Mouse (Mus musculus) lung, postnatal 4 days (tissue): ENCODE data around the gene Prdm16.

Source experiments
- DNase-seq, 2 experiments: peaks; one replicate each; pipeline ENCODE4 v3.0.0; 2021

Prdm16 gene

GRCm38 (mm10) chr4:154414885-154415284 lies 221.8 kb downstream of the Prdm16 start:
- no peak for DNase-seq

DNA sequence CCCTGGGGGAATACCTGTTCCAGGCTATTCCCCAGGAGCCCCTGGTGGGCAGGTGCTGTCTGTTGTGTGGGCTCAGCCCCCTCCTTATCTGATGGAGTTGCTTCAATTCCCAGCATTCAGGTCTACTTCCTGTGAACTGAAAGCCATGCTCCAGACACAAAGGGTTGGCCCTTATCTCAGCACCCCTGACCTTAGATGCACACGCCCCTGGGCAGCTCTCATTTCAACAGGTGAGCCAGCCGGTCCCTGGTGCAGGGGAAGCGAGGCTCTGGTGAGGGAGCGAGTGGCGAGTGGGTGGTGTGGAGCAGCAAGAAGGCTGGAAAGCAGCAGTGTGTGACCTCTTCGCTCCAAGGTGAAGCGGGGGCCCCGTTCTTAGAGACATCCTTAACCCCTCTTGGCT lies 226.1 kb downstream of the Prdm16 start:
- no peak for DNase-seq

DNA sequence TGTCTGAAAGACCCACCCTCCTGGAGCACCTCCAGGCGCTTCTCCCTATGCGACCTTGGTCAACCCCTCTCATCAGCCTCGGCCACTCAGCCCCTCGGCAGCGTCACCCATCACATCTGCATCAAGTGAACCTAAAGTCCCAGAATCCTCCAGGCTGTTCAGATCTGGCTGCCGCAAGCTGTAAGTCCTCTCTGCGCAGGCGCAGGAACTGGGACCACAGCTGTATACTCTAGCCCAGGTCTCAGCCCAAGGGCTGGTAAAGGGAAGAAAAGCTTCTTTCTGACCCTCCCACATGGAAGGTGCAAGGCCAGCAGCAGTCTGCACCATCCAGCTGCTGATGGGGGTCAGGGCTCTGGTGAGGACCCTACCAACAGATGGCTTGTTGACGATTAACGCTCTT lies 226.8 kb downstream of the Prdm16 start:
- no peak for DNase-seq

GRCm38 (mm10) chr4:154409237-154409721 lies 227.4 kb downstream of the Prdm16 start:
- no peak for DNase-seq

DNA sequence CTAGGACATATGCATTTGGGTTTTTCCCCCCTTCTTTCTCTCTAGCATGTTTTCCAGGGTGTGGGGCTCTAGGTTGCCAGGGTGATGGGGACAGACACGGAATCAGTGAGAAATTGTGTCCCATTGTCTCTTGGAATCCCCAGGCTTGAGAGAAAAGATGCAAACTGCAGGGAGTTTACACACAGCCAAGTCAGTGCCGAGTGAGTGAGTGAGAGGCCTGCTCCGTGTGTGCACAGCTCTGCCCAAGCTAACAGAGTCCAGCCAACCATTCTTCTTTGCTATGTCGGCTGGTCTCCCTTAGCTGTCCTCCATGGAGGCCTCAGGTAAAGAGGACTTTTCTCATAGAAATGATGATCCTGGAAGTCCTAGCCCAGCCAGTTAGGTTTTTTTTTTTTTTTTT lies 233.7 kb downstream of the Prdm16 start:
- DNase-seq, result no peak

DNA sequence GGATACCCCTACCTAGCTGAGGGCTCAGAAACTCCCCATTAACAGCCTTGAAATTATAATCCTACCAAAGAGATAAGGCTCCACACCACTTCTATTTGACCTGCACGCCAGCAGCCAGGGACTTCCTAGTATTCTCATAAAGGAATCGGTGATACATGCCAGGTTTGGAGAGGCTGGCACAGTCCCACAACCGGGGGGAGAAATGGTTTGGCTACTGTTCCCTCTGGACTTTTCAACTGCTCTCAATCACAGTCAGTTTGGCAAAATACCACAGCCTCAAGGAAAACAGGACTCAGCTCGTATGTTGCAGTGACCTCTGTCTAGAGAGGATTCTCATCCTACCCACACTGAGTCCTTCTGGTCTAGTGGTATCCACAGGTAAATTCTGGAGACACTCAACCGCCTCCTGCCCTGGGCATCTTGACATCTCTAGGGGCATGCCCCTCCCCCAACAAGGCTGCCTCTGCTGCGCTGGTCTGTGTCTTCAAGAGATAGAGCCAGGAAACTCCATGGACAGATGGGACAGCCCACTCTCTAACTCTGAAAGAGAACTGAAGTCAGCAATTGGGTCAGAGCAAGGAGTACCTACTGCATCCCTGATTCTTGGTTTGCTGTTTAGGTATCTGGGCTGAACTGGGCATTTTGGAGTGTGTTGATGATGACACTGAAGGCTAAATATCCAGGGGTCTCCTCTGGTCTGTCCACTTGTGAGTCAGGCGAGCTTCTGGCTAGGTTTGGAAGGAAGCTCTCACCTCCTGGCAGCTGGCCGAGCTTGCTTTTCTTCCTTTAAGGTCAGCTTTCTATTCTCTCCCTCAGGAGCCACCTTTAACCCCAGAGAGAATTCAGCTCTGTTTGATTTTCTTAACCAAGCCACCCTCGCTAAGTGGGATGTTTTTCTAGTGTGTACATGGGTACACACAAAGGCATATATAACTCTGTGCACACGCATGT lies 234.4 kb downstream of the Prdm16 start:
- no peak for DNase-seq

GRCm38 (mm10) chr4:154401379-154401778 lies 235.3 kb downstream of the Prdm16 start:
- peak in 1 of 2 experiments; percentile 24 for DNase-seq

DNA sequence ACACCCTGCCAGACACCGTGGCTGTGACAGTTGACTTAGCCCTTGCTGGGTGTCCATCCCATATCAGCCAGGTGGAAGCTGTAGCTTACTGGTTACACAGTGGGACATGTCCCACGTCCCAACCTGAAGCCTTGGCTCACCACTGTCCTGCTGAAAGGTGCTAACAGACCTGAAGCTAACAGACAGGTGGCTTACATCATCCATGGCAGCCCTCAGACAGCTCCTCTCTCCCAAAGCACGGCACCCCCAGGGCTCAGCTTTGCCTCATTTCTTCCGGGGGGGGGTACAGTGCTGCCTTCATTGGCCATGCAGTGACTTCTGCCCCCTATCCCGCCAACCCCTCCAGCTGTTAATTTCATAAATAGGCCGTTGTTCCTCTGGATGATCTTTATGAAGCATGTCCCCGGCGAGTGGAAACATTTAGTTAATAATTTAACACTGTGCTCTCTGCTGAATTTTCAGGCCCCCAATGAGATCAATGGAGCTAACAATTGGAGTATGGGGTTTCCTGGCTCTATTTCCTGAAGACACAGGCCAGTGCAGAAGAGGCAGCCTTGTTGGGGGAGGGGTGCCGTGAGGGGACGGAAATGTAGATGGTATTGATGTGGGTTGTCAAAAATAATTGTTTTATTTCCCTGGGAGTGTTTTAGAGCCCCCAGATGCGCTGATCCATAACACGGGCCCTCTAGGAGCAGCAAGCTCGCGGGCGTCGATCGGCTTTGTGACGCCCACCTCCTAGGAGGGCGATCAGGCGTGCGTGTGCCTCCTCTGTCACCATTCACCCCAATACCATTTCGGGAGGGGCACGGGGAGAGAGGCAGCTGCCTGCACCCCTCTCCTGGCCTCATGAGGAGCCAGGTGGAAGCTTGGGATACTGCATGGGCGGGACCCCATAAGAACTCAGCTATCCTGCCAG lies 236.2 kb downstream of the Prdm16 start:
- no peak for DNase-seq

GRCm38 (mm10) chr4:154399634-154400033 lies 237.0 kb downstream of the Prdm16 start:
- DNase-seq, result no peak

DNA sequence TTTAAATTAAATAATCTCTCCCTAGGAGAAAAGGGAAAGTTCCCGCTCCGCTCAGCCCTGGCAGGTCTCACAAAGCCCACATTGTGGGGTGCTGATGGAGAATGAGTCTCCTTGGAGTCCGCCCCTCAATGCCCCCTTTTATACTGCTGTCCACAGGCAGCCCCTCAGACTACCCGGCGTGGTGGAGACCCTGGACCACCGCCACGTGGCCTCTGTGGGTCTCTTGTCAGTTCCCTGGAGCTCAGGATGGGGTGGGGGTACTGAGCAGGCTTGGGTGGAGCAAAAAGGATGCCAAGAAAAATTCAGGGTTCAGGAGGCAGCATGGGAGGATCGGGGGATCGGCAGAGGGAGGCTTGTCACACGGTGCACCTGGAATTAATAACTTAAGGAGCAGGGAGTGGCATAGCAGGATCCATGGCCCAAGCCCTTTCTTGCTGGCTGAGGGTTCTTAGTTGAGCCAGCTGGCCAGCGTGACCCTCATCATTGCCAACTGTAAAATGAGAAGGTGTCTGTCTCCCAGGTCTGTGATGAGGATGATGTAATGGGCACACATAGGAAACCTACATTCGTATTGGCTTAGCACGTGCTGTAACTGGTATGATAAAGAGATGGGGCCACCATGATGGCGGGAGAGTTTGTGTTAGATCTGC lies 239.9 kb downstream of the Prdm16 start:
- DNase-seq, result no peak

- no peak for DNase-seq
Observed at GRCm38 (mm10) chr4:154394123-154394722, 242.4 kb downstream of the Prdm16 start.

GRCm38 (mm10) chr4:154393196-154394122 lies 243.2 kb downstream of the Prdm16 start:
- peak; percentile 47 to 51 for DNase-seq

DNA sequence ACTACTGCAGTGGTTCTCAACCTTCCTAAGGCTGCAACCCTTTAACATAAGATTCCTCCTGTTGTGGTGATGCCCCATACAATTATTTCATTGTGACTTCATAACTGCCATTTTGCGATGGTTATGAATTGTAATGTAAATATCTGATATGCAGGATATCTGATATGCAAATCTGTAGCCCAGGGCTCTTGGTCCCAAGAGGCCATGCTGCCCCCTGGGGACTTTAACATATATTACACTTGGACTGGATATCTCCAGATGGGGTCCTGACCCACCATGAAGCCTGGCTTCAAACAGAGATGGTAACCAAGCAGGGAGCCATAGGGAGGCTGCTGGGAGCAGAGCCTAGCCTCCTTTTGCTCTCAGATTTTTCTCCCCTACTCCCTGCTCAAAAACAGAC lies 244.0 kb downstream of the Prdm16 start:
- DNase-seq, result peak in 1 of 2 experiments; percentile 17

GRCm38 (mm10) chr4:154390333-154391080 lies 246.2 kb downstream of the Prdm16 start:
- peak; percentile 22 to 56 for DNase-seq

DNA sequence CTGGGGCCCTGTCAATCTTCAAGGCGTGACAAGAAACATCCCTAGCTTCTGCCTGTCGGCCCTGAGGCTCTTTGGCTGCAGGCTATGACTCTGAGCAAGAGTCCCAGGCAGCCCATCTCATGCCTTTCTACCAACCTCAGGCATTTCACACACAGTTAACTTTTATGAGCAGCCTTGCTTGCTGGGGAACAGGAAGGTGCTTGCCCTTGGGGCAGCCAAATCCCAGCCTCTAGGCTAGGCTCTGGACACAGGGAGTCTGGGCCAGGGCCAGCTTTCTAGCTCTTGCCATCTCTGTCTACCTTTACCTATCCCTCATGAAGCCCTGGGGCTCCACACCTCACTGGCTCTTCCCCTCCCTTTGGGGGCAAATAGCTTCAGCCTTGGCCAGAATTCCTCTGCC lies 247.0 kb downstream of the Prdm16 start:
- DNase-seq, result no peak

DNA sequence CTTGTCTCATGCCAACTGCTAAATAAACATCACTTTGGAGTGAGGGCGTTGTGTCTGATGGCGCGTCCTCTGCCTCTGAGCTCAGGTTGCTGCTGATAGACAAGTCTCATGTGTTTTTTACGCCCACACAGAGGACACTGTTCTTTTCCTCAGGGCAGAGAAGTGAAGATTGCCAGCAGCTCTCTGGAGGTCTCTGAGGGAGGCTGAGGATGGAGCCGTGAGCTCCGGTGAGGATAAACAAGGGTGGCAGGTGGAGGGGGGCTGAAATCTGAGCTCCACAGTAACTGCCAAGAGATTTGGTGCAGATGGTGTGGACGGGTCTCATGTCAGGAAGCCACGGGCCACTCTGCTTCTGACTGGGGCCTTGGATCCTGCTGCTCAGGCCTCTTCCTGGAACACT lies 249.9 kb downstream of the Prdm16 start:
- DNase-seq, result no peak

GRCm38 (mm10) chr4:154385918-154386317 lies 250.8 kb downstream of the Prdm16 start:
- no peak for DNase-seq

DNA sequence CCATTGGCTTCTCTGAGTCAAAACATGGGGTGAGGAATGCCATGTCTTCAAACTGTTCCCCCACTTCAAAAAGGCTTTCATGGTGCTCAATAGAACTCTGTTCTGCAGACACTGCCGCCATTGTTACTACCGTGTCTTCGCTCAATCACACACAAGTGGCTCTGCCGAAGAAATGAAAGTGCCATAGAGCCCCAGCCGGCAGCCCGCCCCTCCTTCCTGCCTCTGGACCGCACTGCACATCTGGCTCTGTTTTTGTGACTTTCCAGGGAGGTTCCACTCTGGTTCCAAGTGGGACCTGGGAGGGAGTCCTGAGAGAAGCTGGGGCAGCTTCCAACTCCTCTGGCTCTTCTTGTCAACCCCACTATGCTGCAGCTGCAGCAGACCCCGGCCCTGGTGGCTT lies 251.5 kb downstream of the Prdm16 start:
- DNase-seq, result no peak

DNA sequence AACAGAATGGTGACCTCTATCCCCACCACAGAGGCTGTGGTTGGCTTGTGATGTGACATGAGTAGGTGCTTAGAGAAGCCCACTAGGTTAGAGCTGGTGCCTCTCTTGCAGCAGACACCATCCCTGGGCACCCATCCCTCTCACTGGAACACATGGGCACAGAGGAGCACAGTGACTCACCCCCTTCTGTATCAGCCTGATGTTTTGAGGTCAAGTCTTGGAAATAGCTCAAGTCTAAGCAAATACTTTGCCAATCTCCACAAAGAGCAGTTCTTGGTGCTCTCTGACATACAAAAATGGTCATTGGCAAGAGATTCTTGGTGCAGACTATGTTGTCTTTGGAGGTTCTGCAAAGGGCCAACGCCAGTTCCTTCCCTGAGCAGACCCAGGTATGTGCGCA lies 257.8 kb downstream of the Prdm16 start:
- no peak for DNase-seq

- no peak for DNase-seq
Observed at GRCm38 (mm10) chr4:154375939-154376625, 260.6 kb downstream of the Prdm16 start.
